Mouse (Mus musculus) intestine, postnatal 0 days (tissue): ENCODE measurements around the gene Cdh10. TPM values are rescaled to one million over a fixed set of nuclear protein-coding genes. Genes with fewer than 3 reads are reported as not detected.

ENCODE experiments used
- ATAC-seq: fragments of 200-750 bp; cut with Nextera tagmentation; 2 replicates; pipeline ENCODE4 v1.8.0; 2017; ENCODE audit warnings: mild to moderate bottlenecking, moderate TSS enrichment, moderate library complexity
- H3K27ac ChIP-seq: fragments of 300-500 bp; sonication (generic); 2 replicates; pipeline ENCODE4 v1.5.1; 2014; ENCODE audit warnings: mild to moderate bottlenecking, low read depth, low read length, moderate library complexity
- H3K27me3 ChIP-seq: fragments of 300-500 bp; sonication (generic); replicated peaks from 2 replicates; pipeline ENCODE4 v1.6.1; 2014; ENCODE audit warnings: low read length, mixed read lengths; ENCODE audit not compliant: control insufficient read depth, insufficient read depth
- H3K36me3 ChIP-seq: fragments of 300-500 bp; sonication (generic); 2 replicates; pipeline ENCODE4 v1.6.1; 2014; ENCODE audit warnings: mild to moderate bottlenecking, moderate library complexity; ENCODE audit not compliant: control insufficient read depth, insufficient read depth
- H3K4me1 ChIP-seq: fragments of 300-500 bp; sonication (generic); replicated peaks from 2 replicates; pipeline ENCODE4 v1.6.1; 2014; ENCODE audit warnings: antibody characterized with exemption, low read length, mixed read lengths; ENCODE audit not compliant: control insufficient read depth, insufficient read depth
- H3K4me2 ChIP-seq: fragments of 300-500 bp; sonication (generic); replicated peaks from 2 replicates; pipeline ENCODE4 v1.6.1; 2014; ENCODE audit warnings: low read depth, mild to moderate bottlenecking, moderate library complexity
- H3K4me3 ChIP-seq: fragments of 300-500 bp; sonication (generic); 2 replicates; pipeline ENCODE4 v1.5.1; 2014; ENCODE audit warnings: low read depth, low read length
- H3K9ac ChIP-seq: fragments of 300-500 bp; sonication (generic); 2 replicates; pipeline ENCODE4 v1.6.1; 2014; ENCODE audit warnings: mild to moderate bottlenecking, low read depth, low read length
- H3K9me3 ChIP-seq: fragments of 300-500 bp; sonication (generic); 2 replicates; pipeline ENCODE4 v1.6.1; 2016; ENCODE audit warnings: mixed run types; ENCODE audit not compliant: control insufficient read depth
- CTCF ChIP-seq: sonication (generic); IDR thresholded peaks from 2 replicates; pipeline ENCODE4 v1.5.1; 2016; ENCODE audit warnings: low read depth, mild to moderate bottlenecking, control low read depth, antibody characterized with exemption, moderate library complexity
- WGBS: fragments of 180-500 bp; shearing (Covaris S2); extraction: QIAGEN DNeasy Blood & Tissue Kit; methylation state at CpG from one replicate; pipeline ENCODE4 v1.1.7; 2014; 5-methylcytosine and 5-hydroxymethylcytosine counted together
- polyA plus RNA-seq: library from polyadenylated mRNA; unstranded; fragments of >200 nt; fragmentation: Nextera tagmentation; extraction: Ambion mirVana; gene quantifications from 2 replicates; pipeline ENCODE4 v1.2.1, GENCODE M21; 2015

Cdh10 gene
- polyA plus RNA-seq, 1 experiment from 2014 or later = 0.64 TPM

- 84% methylated on average over 1 of the region's 1 CpGs for WGBS
- no peak for TF ChIP-seq CTCF
- ATAC-seq = no peak
Measured at GRCm38 (mm10) chr15:18925392-18926117, 106.8 kb downstream of the Cdh10 start.

GRCm38 (mm10) chr15:18926964-18927363, 108.2 kb downstream of the Cdh10 start:
- TF ChIP-seq CTCF = no peak
- Histone ChIP-seq H3K4me1 (no peaks in the 10 kb centered on the region), H3K27ac (no peak overlapping the region), H3K27me3 (no peaks in the 10 kb centered on the region), H3K9ac (no peak overlapping the region), H3K9me3 (no peaks in the 10 kb centered on the region), H3K36me3 (no peaks in the 10 kb centered on the region), H3K4me3 (no peak overlapping the region), H3K4me2 (no peak overlapping the region)
- 86% methylated on average over 2 of the region's 2 CpGs for WGBS
- ATAC-seq = no peak

More at GRCm38 (mm10) chr15:18925392-18926117, 106.8 kb downstream of the Cdh10 start:
- H3K9me3 ChIP-seq = no peaks in the 10 kb centered on the region
- H3K4me3 ChIP-seq = no peak overlapping the region
- H3K4me2 ChIP-seq = no peak overlapping the region
- no peak overlapping the region for H3K9ac ChIP-seq
- no peaks in the 10 kb centered on the region for H3K36me3 ChIP-seq
- H3K4me1 ChIP-seq = no peaks in the 10 kb centered on the region
- H3K27ac ChIP-seq = no peak overlapping the region
- no peaks in the 10 kb centered on the region for H3K27me3 ChIP-seq

- Histone ChIP-seq H3K36me3 (no peaks in the 10 kb centered on the region), H3K4me2 (no peak overlapping the region), H3K4me1 (no peaks in the 10 kb centered on the region), H3K9ac (no peak overlapping the region), H3K9me3 (no peaks in the 10 kb centered on the region), H3K4me3 (no peak overlapping the region), H3K27ac (no peak overlapping the region), H3K27me3 (no peaks in the 10 kb centered on the region)
- no peak for TF ChIP-seq CTCF
- WGBS = 76% methylated on average over 3 of the region's 3 CpGs
- ATAC-seq = no peak
Measured at GRCm38 (mm10) chr15:18952266-18952665, 133.5 kb downstream of the Cdh10 start.

GRCm38 (mm10) chr15:18975041-18975440, 156.3 kb downstream of the Cdh10 start:
- WGBS = 50% methylated on average over 5 of the region's 5 CpGs
- H3K9me3 ChIP-seq = no peaks in the 10 kb centered on the region
- H3K36me3 ChIP-seq = no peaks in the 10 kb centered on the region
- no peaks in the 10 kb centered on the region for H3K27me3 ChIP-seq
- no peak overlapping the region for H3K4me3 ChIP-seq
- H3K27ac ChIP-seq = no peak overlapping the region
- TF ChIP-seq CTCF = no peak
- no peak overlapping the region for H3K4me2 ChIP-seq
- H3K4me1 ChIP-seq = no peaks in the 10 kb centered on the region
- no peak overlapping the region for H3K9ac ChIP-seq
- no peak for ATAC-seq

GRCm38 (mm10) chr15:18984891-18985290, 166.1 kb downstream of the Cdh10 start:
- Histone ChIP-seq H3K36me3 (no peaks in the 10 kb centered on the region), H3K4me1 (no peaks in the 10 kb centered on the region), H3K4me2 (no peak overlapping the region), H3K4me3 (no peak overlapping the region), H3K27me3 (no peaks in the 10 kb centered on the region), H3K9me3 (no peaks in the 10 kb centered on the region), H3K9ac (no peak overlapping the region), H3K27ac (no peak overlapping the region)
- ATAC-seq = no peak
- WGBS = 87% methylated on average over 3 of the region's 3 CpGs
- no peak for TF ChIP-seq CTCF

GRCm38 (mm10) chr15:18987671-18988070, 168.9 kb downstream of the Cdh10 start:
- WGBS = 70% methylated on average over 1 of the region's 1 CpGs
- ATAC-seq = no peak
- no peaks in the 10 kb centered on the region for H3K36me3 ChIP-seq
- H3K4me1 ChIP-seq = no peaks in the 10 kb centered on the region
- no peak overlapping the region for H3K4me2 ChIP-seq
- H3K4me3 ChIP-seq = no peak overlapping the region
- no peak for TF ChIP-seq CTCF
- H3K9me3 ChIP-seq = no peaks in the 10 kb centered on the region
- no peak overlapping the region for H3K9ac ChIP-seq
- no peak overlapping the region for H3K27ac ChIP-seq
- no peaks in the 10 kb centered on the region for H3K27me3 ChIP-seq

GRCm38 (mm10) chr15:18993512-18993911, 174.8 kb downstream of the Cdh10 start:
- Histone ChIP-seq H3K36me3 (no peaks in the 10 kb centered on the region), H3K4me2 (no peak overlapping the region), H3K4me1 (no peaks in the 10 kb centered on the region), H3K9ac (no peak overlapping the region), H3K9me3 (no peaks in the 10 kb centered on the region), H3K27ac (no peak overlapping the region), H3K27me3 (no peaks in the 10 kb centered on the region), H3K4me3 (no peak overlapping the region)
- no peak for ATAC-seq
- TF ChIP-seq CTCF = no peak
